Mouse (Mus musculus) liver, adult 2 months (tissue): ENCODE results near the gene Snip1.

Source experiments
- CTCF ChIP-seq: fragments of 200-500 bp; IDR thresholded peaks from 2 replicates; pipeline ENCODE4 v1.5.1; 2011; ENCODE audit warnings: low read depth, low read length, control low read depth
- POLR2A ChIP-seq: fragments of 200-500 bp; IDR thresholded peaks from 2 replicates; pipeline ENCODE4 v1.6.1; 2011; ENCODE audit warnings: low read length, control low read depth; ENCODE audit not compliant: insufficient read depth; ENCODE audit errors: extremely low read depth

- TF ChIP-seq CTCF (no peak), POLR2A (no peak; the same call in 1 of the 2 replicates)
Observed at GRCm38 (mm10) chr4:125085346-125085841, 18.9 kb downstream of the Snip1 start.
